Mouse (Mus musculus) small intestine, adult 2 months (tissue): Measurements from ENCODE around the gene Sh3d19.

Experiments used
- CTCF ChIP-seq: fragments of 200-500 bp; IDR thresholded peaks from 2 replicates; pipeline ENCODE4 v1.5.1; 2012; ENCODE audit warnings: low read depth, mild to moderate bottlenecking, control low read depth, inconsistent platforms, low read length, moderate library complexity, mixed read lengths; ENCODE audit not compliant: insufficient replicate concordance, insufficient read length; ENCODE audit errors: extremely low read depth
- POLR2A ChIP-seq: fragments of 200-500 bp; IDR thresholded peaks from 2 replicates; pipeline ENCODE4 v1.6.1; 2012; ENCODE audit warnings: low read depth, mild to moderate bottlenecking, control low read depth, inconsistent platforms, low read length, moderate library complexity

GRCm38 (mm10) chr3:86072889-86073288 is 102.0 kb downstream of the Sh3d19 start:
- TF ChIP-seq CTCF, result no peak
- TF ChIP-seq POLR2A, result no peak
